Mouse (Mus musculus) c-Kit-positive CD71-positive TER-119-negative erythroid progenitor cells, embryonic 14.5 days (primary cell): ENCODE measurements at regions not wholly inside any gene's neighbourhood (a gene's known extent, or its start where the extent isn't known, plus 50 kb on each side); places are given as distances from the start of the nearest gene placed in this dataset.

Experiments used
- DNase-seq: peaks from one replicate; pipeline ENCODE4 v3.0.0-alpha.2; 2013; ENCODE audit warnings: low read depth

DNA sequence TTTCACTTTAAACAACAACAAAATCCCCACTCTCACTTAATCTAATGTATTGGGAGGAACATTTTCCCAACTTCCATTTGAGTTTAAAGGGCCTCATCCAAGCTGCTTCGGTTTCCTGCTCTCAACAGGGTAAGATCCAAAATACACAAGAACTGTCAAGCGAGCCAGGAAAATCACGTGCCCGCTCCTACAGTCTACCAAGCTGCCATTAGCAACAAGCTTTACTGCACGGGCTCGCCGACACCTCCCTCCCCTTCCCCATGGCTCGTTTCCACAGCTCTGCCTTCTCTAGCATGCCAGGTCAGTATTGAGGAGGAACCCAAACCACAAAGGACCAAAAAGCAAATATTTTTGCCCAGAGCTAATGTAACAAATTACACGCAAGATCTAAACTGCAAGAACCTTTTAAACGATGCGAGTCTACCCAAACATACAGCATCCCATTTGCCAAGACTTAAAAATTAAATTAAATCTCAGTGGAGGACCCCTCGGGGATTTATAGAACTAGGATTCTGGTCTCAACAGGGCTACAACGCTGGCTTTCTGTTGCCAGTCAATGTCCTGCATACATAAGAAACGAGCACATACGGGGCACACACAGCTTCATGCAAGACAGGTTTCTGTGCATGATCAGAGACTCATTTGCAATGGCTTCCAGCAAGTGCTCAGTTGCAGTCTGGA is 435.4 kb upstream of the Jarid2 start:
- DNase-seq, result no peak

DNA sequence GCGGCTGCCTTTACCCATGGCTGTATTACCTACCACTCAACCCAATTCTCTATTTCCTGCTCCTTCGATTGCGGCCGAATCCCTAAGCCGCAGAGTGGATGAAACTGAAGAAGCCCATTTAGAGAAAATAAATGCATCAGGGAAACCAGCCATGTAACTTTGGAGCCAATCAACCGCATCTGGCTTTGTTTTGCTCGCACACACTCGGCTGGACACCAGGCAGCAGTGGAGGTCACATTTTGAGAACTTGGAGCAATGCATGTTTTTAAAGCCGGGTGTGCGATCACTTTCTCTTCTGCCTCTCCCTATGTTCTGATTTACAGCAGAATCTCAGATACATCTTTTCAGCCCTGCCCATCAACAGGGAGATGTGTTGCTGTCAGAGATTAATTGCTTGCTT is 433.7 kb upstream of the Jarid2 start:
- no peak for DNase-seq

DNA sequence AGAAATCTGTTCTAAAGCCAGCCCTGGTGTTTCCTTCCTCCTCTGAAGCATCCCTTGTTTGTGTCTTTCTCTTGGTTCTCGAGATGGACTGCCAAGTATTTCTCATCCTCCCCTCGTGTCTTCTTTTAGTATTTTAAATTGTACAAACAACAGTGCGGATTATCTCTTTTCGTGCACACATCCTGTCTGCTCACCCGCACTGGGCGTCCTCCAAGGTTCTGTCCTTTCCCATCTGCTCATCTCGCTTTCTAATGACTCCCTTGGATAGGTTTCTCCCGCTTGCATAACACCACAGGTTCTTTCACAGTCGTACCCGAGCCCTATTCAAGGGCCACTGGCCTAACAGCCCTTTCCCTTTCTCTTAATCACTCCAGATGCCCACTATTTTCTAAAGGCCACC is 428.7 kb upstream of the Jarid2 start:
- no peak for DNase-seq

DNA sequence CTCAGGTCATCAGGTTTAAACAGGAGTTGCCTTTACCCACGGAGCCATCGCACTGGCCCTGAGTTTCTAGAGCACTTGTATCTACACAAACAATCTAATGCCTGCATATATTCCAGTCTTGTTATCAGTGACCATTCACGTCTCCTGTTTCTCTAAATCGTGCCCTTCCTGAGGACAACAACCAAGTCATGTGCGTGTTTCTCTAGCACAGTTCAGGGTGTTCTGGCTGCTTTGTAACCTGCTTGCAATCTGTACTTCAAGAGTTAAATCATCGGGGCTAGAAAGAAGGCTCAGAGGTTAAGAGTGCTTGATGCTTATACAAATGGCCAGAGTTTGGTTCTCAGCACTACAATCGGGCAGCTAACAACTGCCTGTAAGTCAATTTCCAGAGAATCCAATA is 428.1 kb upstream of the Jarid2 start:
- no peak for DNase-seq

DNA sequence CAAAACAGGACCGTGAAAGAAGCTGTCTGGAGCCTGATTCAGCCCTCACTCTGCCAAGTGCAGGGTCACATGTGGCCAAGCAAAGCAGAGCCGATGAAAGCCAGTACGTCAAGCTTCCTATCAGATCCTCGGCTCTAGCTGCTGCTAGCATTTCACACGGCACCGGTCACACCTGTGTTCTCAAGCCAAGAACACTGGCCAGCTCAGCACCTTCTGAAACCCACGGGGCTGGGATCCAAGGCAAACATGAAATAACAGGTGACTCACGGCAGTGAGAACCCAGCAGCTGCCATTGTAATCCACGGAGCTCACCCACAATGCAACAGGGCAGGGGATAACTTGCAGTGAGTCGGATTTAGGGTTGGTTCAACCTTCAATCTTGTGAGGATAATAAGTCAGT is 427.3 kb upstream of the Jarid2 start:
- DNase-seq, result no peak

DNA sequence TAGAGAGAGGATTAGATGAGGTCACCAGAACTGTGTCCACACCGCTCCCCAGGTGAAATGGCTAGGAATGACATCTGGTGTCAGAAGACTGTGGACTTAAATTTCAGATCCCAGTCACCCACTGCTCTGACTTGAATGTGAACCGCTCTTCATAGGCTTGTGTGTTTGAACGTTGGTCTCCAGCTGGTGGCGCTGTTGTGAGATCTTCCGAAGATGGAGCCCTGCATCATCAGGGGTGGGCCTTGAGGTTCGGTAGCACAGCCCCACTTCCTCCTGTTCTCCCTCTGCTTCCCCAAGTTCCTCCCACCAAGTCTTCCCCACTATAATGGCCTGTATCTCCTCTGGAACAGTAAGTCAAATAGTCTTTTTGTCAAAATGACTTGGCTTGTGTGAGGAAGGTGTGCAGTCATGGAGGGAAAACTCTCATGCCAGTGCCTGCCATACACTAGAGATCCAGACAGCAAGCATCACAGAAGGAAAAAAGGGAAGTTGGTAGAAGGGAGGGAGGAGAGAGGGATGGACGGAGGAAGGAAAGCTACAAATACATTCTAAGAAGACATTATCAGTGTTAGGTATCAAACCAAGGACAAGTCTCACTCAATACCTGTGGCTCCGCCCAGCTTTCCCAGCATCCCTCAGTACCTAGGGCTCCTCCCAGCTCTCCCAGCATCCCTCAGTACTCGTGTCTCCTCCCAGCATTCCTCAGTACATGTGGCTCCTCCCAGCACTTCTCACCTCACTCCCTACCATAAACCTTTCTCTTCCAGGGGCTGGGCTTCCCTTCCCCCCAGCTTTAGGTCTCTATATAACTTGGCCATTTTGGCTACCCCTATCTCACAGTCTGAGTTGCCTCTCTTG is 423.9 kb upstream of the Jarid2 start:
- DNase-seq, result no peak

DNA sequence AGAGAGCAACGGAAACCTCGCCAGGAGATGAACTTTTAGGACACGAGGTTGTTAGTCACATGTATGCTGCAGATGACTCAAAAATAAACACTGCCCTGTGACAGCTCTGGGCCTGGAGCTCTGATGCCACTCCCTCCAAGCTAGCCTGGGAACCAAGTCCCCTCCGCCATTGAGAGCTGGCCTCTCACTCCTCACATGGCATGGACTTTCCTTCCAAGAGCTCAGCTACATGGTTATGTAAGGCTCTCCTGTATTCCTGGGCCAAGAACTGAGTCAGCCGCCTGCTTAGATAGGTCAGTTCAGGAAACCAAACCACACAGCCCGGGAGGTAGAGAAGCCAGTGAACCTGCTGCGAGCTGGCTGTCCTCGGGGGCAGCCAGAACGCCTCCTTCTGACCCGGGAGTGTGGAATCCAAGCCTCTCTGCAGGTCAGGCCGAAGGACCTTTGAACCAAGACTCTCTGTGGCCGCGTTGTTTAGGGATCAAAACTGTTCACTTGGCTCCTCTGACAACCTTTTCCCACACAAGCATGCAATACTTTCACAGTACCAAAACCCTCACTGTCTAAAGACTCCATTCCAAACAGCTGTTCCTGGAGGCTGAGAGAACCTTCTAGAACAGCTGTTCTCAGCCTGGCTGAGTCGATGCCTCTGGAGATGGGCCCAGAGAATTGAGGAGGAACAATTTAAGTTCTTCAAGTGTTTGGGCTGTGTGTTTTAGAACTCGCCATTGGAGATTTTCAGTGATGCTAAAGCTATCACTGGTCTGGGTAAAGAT is 422.8 kb upstream of the Jarid2 start:
- DNase-seq, result no peak

DNA sequence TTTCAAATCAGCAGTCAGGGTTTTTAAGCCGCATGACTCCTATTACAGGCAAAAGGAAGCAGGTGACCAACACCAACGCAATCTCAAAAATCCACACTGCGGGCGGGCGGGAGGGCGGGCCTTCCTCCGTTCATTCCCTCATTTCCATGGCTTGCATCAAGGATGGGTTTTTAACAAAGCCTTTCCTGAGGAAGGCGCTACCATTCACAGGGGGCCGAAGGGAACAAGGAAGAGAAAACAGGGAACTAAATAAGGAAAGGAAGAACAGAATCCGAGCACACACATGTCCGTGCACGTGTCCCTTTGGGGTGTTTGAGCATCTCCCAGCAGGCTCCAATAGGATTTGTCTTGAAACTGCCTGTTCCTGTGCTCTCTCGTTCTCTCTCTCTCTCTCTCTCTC is 421.0 kb upstream of the Jarid2 start:
- no peak for DNase-seq

DNA sequence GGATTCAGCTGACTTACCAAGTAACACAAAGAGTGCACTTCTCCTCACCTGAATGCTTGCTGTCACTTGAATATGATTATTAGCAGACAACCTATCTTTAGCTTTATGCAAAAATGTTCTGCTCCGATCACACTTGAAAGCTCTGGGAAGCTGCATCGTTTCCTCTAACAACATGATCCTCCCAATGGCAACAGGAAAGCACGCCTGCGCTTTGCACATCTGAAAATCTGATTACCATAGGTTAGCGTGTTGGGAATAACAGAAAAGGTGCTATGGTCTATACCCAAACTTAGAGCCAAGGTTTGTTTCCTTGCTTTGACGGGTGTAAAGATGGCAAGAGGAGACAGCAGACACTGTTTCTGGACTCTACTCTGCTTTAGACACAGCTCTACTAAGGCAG is 417.0 kb upstream of the Jarid2 start:
- no peak for DNase-seq

DNA sequence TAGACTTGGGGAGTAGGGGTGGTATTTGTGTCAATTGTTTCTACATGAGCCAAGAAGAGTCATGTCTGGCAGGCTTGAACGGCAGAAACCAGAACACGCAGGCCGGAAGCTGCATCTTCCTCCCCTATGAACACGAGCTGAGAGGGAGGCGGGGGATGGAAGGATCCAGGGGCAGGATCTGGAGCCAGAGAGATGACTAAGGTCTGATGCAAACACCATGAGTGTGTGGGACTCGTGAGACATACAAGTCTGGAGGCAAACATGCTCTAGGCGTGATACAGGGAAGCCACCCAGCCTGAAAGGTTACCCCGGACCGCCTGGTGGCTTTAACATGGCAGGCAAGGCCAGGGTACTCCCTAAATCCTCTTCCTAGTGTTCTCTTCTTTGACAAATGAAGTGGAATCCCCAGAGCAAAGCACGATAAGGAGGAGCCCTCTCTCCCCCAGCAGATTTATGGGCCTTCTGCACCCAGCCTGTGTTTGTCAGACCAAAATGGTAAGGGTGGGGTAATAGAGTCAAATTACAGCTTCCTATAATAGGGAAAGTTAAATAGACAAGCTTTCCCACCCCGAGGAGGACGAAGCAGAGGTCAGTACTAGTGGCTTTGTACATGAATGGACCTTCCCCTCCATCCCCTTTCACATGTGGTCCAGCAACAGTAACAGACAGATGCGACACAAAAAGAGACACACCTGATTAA is 412.4 kb upstream of the Jarid2 start:
- DNase-seq, result no peak

DNA sequence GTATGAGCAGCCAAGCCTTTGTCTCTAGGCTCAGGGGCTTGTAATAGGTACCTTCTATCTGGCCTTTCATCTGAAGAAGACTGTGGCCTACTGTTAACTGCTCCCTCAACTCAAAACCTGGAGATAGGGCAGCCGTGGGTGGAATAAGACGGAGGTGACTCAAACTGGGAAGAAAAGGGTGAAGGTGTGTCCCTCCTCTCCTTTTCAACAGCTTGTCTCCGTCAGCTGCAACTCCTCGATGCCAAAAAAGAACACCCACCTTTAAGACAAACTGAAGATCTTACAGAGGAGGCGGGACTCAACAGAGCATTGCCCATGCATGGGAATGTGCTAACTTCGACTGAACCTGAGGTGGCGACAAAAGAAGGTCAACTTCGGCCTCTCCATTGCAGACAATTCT is 411.7 kb upstream of the Jarid2 start:
- no peak for DNase-seq

DNA sequence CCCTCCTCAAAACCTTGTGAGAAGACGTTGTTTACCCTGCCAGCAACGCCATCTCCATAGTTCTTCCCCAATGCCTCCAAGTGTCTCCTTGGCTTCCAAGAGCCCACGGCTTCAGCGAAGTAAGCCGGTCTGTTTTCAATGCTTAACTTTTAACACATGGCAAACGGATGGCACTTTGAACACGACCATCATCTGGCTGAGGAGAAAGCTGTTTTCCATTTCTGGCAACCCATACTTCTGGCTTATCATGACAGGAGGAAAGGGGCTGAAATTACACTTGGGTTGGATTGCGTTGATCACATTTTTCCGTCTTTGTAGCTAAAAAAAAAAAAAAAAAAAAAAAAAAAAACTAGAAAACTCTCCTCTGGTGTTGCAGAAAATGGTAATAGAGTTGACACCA is 410.2 kb upstream of the Jarid2 start:
- no peak for DNase-seq

DNA sequence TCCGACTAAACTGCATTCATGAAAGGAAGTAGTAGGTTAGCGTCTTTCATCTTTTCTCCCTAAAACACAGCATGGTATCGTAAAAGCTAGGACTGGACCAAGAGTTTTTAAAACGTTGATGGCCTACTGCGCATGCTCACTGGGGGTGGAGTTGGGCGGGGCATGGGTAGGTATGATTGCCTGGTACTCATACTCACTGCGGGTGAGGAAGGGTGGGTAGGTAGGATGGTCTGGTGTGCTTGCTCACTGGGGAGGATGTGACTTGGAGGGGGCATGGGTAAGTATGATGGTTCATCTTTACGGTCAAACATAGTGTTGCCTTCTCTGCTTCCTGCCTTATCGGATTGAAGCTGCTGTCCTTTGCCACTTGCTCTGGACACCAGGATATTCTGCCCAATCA is 409.8 kb upstream of the Jarid2 start:
- no peak for DNase-seq

DNA sequence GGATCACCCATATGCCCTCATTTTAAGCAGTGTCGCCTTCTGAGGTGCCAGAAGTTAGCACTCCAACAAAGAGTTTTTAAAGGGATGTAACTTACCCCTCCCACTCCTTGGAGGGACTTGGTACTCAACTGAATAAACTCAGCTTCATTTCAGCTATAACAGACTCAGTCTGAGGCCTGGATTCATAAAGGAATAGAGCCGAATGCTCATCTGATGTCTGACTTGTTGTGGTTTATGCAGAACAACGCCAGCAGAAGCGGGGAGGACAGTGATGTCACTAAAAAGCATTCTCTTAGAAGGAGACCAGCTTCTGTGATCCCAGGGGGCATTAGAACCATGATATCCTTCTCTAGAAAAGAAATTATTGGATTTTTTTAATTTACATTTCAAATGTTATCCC is 409.0 kb upstream of the Jarid2 start:
- DNase-seq, result no peak

DNA sequence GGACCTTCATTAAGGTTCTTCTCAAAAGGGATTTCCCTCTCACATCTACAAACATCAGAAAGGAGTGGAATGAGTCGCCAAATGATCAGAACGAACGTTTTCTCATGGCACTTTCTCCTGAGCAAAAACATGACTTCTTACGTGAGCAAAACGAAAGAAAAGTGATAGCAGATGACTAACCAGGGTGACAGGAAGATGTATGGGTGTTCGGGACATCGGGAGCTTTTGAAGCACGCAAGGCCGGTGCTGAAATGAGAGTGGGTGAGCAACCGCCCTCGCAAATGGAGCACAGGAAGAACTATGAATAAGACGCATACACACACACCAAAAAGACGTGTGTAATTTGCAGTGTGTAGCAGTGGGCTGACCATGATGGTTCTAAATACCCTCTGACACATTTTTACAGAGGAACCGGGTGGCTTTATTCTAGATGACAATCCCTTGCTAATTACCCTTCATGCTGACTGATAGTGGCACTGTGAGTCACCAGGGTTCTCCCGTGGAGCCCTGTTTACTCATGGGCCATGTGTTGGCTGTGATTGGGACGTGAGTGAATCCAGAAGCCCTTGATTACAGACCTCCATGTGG is 408.2 kb upstream of the Jarid2 start:
- no peak for DNase-seq

DNA sequence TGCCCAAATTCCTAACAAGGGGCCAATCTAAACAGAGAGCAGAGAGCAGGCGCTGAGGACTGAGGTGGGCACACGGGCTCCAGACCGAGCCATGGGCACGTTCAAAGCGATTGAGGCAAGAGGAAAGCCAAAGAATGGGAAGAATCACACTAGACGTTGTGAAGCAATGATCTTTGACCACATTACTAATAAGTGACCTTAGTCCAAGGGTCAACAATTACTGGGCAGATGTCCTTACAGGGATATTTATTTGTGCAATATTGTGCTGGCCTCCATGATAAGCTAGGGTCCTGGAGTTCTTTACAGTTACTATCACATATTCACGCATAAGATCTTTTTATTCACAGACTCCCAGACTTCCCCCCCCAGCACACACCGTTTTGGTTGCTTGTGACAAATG is 400.9 kb upstream of the Jarid2 start:
- DNase-seq, result no peak

DNA sequence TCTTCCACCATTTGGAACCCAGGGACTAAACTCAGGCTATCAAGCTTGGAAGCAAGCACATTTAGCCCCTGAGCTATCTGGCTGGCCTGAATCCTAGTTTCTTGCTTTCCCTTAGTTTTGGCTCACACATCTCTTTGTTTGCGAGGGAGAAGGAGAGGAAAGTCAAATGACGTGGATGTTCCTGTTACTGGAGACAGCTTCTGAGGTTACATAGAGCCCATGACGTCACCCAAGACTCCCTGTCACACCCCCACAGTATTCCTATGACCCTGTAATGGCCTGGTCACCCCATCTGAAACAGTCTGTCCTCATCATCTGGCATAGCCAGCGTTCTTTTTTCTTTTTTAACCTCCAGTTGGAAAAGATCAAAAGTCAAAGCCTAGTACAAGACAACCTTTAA is 400.1 kb upstream of the Jarid2 start:
- DNase-seq, result no peak

DNA sequence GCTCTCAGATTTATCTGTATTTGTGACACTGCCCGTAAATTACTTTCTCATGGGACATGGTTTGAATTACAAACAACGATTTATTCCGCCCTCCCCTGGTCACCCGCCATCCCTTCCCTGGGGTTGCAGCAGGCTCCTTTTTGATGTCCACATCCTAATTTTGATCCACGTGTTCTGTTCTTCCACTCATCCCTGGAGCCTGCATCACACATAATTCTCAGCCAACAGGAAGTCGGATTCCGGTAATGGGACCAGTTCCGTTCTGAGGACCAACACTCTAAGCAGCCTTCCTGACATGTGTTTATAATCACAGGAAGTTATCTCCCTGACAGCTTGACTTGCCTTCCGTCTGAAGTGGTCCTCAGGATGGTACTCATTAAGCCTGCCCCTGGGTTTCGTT is 399.6 kb upstream of the Jarid2 start:
- DNase-seq, result no peak

DNA sequence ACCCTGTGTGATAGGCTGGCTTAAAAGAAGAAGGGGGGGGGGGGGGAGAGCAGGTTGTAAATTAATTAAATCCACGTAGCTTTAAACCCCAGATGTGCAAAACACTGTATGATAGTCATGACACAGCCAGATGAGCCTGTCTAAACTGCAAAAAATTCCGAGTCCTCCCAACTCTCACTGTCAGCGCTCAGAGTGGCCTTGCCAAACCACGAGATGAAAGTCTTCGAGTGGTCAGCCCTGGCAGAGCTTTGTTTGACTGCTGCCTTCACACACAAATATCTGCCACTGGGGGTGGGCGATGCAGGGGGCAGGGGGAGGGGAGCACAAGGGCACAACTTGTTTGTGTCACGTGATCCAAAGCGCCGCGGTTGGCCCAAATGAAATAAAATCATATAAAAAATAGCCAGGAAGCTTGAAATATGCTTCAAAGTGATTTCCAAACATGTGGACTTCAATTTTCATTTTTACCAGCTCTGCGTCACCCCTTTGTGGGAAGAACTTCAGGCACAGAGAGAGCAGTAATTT is 396.5 kb upstream of the Jarid2 start:
- no peak for DNase-seq

DNA sequence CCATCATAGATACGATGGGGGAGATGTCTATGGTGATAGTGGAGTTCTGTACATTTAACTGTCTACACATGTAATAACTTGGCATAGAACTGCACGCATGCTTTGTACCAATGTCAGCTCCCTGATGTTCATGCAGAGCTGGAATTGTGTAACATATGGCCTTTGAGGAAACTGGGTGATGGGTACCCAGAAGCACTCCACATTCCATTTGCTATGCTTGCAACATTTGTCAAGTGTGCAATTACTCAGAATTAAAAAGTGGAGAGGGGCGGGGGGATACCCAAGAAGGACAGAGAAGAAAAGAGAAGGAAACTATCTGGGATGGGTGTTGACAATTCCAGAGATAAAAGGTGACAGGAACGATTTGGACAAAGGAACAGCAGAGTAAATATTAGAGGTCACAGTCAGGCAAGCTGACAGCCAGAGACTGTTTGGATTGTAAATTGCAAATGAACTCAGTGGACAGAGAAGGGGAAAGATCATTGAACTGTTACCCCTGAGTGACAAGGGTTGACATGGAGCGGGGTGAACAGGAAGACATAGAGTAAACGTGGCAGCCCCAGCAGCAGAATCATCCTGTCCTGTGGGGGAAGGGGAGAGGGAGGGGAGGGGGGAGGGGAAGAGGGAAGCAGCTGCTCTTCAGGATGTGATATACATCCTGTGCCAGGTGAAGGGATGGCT is 390.1 kb upstream of the Jarid2 start:
- DNase-seq, result no peak

DNA sequence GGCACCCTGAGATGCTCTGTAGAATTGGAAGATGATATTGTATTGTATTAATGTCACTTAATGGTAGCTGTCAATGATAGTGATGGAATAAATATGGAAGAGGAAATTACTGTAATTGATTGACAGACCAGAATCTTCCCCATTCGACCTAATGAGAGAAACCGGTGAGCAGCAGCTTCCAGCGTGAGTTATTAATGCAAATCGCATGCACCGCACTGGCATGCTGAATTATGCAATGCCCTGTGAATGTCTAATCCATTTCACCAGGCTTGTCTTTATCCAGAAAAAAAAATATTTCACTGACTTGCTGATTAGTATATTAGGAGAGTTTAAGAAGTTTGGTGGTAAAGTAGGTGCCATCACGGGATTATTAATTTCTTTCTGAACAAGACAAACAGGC is 384.2 kb upstream of the Jarid2 start:
- DNase-seq, result no peak
